Mouse (Mus musculus): ENCODE results near the gene Dst.
A peak's percentile ranks its signal among the peaks of the same experiment; 100 is the strongest.
"Not testable (repeated sequence)": the region's sequence is repeated elsewhere in the genome, so short reads cannot be mapped to it uniquely, and the experiment has no call there.

The Dst gene

DNA sequence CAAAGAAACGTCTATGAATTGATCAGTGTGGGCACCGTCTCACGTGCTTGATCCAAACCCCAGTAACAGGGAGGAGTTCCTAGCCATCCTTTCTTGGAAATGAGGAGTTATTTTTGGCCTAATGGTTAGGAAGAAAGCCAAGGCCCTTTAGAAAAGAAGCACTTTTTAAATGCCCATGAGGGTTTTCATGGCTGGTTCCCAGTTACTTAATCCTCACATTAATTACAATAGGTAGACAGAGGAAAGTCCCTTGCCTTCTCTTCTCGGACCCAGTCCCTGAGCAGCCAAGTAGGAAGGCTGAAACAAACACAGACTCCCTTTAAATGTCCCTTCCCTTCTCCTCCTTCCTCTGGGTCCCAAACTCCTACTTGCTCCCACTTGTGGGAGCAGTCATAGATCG, 396.2 kb downstream of the Dst start:
- no peak for DNase-seq

DNA sequence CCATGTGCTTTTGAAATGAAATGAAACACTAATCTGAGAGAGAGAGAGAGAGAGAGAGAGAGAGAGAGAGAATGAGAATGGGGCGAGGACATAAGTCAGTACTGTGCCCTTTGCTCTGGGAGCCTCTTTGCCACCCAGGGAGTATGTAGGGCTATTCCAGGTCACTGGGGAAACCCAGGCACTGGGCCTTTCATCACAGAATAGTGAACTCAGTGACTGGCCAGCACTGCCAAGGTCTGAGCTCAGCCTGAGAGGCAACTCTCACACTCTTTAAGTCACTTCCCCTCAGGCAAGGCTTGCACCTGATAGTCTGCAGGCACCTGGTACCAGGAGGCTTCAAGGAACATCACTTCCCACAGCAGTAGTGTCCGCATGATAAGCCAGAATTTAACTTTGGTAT, 398.7 kb downstream of the Dst start:
- no peak for DNase-seq

DNA sequence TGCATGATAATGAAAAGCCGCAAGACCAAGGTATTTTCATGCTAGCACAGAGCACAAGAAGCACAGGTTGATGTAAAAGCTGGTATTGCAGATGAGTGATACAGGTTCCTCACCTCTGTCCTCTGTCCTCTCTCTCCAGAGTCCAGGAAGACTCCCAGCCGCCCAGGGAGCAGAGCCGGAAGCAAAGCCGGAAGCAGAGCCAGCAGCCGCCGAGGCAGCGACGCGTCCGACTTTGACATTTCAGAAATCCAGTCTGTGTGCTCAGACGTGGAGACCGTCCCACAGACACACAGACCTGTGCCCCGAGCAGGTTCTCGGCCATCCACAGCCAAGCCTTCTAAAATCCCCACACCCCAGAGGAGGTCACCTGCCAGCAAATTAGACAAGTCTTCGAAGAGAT, 399.2 kb downstream of the Dst start:
- DNase-seq: no peak

DNA sequence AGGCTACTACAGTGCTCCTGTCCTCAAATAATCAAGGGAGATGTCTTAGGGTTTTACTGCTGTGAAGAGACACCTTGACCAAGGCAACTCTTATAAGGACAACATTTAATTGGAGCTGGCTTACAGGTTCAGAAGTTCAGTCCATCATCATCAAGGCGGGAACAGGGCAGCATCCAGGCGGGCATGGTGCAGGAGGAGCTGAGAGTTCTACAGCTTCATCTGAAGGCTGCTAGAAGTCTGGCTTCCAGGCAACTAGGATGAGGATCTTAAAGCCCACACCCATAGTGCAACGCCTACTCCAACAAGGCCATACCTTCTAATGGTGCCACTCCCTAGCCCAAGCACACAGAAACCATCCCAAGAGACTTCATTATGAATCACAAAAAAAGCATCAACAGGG, 400.8 kb downstream of the Dst start:
- not testable (repeated sequence) for DNase-seq

DNA sequence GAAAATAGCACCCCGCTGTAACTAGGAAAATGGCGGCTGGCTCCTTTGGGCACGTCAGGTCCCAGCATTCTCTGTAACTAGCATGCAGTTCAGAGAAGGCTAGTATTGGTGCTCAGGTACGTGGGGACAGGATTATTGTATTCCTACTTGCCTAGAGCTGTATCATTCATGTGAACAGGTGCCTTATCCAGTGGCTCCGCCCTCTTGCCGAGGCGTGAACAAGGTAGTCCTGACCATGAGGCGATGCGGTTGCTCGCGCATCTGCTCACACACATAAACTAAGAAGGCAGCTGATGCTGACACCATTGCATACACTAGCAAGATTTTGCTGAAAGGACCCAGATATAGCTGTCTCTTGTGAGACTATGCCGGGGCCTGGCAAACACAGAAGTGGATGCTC, 401.4 kb downstream of the Dst start:
- DNase-seq: no peak

DNA sequence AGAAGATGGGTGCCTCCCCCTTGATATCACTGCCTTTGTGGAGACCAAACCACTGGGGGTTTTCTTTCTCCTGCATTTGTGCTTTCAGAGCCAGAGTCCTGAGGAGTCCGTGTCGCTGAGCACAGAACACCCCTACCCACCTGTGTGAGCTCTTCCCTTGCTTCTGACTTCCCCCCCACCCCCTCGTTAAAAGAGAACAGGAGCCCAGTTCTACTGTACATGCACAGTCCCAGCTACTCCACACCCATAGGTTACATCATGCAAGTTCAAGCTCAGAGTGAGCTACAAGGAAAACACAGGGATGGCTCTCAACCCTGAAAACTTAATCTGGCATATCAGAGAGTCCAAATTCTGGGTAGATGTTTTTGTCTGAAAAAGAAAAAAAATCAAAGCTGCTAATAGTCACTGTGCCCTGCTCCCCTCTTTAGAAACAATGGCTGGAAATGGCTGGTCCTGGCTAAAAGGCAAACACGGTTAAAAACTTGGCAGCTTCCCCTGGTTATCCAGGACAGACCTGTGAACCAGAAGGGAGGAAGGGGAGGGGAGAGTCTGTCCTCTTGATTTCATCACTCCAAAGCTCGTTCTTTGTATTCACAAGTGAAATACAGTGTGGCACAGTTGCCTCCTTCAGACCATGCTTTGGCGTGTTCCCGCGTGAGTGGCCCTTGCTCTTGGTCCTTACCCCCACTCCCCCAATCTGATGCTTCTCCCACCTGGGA, 402.7 kb downstream of the Dst start:
- DNase-seq: no peak

DNA sequence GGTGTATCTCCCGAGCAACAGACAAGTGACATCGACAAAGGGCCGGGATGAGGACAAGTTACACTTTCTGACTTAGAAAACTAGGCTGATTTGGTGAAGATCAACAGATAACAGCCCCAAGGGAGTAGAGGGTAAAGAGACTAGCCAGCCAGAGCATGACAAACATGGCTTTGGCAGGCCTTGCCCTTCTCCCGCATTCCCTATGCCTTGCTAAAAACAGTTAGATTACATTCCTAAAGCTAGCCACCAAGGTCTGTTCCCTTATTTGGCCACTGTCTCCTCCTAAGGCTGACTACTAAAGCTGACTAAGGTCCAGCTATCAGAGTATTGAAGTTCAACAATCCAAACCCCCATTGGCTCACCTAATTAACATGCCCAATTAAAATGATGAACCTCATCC, 404.8 kb downstream of the Dst start:
- DNase-seq: no peak

DNA sequence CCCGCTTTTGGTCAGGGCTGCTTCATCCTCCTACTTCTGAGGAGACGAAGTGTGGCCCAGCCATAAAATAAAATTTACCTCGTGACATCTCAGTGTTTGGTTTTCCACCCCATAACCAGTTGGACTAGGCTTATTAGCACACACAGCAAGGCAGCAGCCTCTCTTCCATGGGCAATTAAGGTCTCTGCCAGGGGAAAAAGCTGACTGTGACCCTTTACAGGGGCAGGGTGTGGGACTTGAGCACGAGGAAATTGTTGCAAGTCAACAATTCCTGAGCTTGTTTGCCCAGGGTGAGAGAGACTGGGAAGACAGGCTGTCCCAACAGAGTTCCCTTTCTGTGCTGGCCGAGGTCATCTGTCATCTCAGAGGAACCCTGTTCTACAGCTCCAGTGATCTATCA, 407.4 kb downstream of the Dst start:
- no peak for DNase-seq

DNA sequence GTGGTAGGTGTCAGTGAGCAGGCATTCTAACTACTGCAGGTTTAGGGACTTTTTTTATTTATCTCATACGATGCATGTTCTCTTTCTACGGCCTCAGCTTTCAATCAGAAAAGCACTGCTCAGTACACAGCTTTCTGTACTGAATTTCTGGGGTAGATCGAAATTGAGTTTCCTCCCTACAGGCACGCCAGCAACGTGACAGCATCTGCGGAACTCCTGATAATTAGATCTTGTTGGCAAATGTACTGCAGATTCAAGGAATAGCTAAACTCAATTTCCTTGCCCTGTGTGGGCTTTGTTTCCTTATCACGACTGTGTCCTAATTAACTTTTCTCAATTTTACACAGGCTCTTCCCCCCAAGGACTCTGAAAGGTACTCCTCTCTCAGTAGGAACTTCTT, 416.2 kb downstream of the Dst start:
- DNase-seq: no peak

DNA sequence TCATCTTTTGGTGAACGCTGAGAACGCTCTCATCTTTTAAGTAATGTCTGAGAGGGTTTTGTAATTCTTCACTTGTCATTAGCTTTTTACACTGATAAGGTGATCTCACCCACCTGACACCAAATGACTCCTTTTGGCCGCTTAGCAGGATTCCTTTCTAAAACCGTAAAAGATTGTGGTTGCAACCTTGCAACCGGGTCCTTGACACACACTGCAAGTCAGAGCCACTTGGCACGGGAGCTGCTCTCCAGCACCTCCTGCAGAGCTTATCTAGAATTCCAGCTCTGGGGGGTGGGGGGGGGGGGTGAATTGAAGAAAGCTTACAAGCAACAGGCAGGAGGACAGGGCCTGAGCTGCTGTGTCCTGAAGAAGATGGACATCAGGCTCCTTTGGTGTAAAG, 420.6 kb downstream of the Dst start:
- no peak for DNase-seq

DNA sequence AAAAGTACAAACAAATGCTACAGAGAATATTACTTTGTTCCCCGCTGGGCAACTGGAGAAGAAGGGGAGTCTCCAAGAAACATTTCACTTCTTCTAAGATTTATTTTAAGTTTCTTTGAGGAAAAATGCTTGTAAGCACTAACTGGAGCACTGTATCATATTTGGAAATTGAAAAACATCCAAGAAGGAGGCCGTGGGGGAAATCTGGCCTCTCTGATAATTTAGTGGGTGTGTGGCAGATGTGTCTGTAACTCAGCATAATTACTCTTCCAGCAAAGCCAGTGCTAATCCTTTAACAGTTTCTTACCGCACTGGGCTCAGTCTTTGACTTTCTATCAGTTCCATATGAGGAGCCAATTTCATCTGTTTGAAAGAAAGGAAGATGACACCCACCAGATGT, 423.7 kb downstream of the Dst start:
- peak; percentile 14 for DNase-seq
